Mouse (Mus musculus) layer of hippocampus, adult 8-10 months (tissue): Measurements from ENCODE around the gene Yae1d1. TPM values are rescaled to one million over a fixed set of nuclear protein-coding genes. Genes with fewer than 3 reads are reported as not detected.

Experiments used
- total RNA-seq, 4 experiments: library from RNA; stranded (reverse); gene quantifications; 2 replicates each; pipeline ENCODE4 v1.2.4; 2022

Gene Yae1d1
- total RNA-seq, 4 experiments from 2014 or later = 21.6 to 26.2 (median 24.7) TPM

Other genes starting within 250 kb of the Yae1d1 start
- gene Cdk13, start 188.3 kb downstream of the Yae1d1 start, total RNA-seq = 10 to 100 TPM; 57.4 to 64.8 (median 59.1) TPM
- gene Rala, start 49.1 kb downstream of the Yae1d1 start, total RNA-seq = 10 to 100 TPM; 51.1 to 59.2 (median 55.6) TPM